Mouse (Mus musculus): ENCODE results near the gene Rmnd5b.
"Not testable (repeated sequence)": the region's sequence is repeated elsewhere in the genome, so short reads cannot be mapped to it uniquely, and the experiment has no call there.

Gene Rmnd5b

DNA sequence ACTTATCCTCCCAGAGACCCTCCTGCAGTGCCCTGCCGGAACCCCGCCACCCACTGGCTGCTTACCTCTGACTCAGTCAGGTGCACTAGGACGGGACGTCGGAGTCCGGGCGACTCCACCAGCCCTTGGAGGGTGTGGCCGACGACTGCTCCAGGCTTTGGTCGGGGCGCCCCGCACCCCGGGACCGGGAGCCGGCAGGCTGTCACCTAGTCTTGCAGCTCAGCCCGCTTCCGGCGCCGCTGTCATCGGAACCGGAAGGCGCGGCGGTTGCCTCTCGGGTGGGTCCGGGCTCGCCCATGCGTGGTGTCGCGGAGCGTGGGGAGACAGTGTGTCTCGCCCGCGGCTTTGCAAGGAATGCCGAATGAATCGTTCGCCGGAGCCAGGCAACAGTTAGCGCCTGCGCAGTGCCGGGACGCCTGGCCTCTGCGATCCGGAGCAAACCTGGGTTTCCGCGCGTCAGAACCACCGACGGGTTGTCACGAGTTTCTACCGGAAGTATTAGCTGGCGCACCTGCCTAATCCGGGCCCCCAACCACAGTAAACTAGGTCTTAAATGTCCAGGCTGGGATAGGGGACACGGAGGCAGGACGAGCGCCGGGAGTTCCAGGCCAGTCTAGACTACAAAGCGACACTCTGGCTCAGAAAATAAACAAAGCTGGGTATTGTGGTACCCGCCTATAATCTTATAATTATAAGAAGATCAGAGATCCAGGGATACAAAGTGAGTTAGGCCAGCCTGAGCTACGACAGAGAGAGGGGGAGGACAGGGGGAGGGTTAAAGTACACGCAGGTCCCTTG is at the start of gene Rmnd5b:
Gene Rmnd5b, minus strand, starts transcription at position 372 of the 798 bp plus-strand sequence.
- peak; percentile 87 for DNase-seq (ENCODE audit: low read depth, low spot score)

DNA sequence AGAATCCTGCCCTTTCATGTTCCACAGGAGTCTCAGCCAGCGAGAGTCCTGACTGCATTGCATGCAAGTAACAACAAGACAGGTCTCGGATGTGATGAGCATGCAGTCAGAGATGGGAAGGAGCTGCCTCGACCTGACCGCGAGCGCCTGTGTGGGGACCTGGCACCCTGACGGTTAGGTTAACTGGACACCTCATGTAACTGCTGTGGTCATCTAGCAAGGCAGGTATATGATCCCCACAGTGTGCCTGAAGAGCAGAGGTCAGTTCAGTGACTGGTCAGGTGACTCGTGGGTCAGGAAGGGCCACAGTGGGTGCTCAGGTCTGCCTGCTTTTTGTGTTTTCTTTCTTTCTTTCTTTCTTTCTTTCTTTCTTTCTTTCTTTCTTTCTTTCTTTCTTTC is 46.3 kb upstream of the Rmnd5b start:
- DNase-seq (ENCODE audit: low read depth, low spot score): no peak

DNA sequence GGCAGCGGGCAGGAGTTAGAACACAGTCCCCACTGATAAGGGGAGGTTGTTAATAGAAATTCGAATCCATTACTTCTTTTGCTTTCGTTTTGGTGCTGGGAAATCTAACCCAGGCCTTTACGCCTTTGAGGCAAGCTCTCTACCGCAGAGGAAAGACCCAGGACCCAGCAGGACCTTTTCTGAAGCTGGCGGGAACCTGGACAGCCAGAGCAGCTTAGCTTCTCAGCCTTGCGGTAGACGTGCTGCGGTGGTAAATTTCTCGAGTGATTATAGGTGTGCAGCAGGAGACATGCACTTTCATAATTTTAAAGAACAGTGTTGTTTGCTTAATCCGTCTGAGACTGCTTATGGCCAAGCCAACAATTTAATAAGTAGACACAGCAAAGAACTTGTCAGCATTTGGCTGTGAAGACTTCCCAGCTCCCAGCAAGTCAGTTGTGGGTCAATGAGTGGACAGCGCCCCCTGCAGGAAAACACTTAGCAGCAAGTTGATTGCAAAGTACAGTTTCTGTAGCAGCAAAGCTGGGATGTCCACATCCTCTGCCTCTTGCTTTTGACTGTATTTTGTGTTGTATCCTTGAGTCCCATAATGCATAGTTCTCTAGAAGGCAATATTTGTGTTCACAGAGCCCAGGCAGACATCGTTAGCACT is 45.8 kb upstream of the Rmnd5b start:
- DNase-seq (ENCODE audit: low read depth, low spot score): peak; percentile 50

DNA sequence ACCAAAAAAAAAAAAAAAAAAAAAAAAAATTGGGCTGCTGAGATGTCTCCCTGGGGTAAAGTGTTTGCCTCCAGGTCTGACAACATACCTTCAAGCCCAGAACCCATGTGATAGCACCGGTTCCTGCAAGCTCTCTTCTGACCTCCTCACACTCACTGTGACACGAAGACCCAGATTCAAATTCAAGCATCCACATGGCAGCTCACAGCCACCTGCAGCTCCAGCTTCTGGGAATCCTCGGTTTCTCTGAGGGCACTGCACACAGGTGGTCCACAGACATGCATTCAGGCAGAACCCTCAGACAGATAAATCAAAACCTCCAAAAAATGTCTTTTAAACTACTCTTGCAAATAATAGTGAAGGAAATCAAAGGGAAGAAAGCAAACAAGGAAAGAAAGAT is 43.8 kb upstream of the Rmnd5b start:
- DNase-seq (ENCODE audit: low read depth, low spot score): no peak

DNA sequence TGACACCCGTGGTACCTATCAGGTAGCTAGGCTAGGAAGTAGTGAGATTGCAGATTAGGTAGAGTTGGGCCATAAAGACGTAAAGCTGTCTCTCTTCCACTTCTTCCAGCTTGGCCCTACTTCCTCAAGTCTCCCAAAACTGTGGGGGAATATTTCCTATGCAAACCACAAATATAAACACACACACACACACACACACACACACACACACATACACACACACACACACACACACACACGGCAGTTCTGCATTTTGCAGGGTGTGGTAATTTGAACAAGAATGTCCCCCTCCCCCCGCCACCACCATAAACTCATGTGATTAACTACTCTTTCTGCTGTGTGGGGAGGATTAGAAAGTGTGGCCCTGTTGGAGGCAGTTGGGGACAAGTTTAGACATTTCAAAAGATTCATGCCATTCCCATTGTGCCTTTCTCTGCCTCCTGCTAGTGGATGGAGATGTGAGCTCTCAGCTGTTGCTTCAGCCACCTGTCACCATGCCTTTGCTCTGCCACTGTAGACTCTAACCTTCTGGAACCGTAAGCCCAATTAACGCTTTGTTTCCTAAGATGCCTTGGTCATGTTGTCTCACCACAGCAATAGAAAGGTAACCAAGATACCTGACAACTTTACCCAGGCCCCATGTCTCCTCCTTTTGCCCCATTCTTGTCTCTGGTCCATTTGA is 42.2 kb upstream of the Rmnd5b start:
- no peak for DNase-seq (ENCODE audit: low read depth, low spot score)

DNA sequence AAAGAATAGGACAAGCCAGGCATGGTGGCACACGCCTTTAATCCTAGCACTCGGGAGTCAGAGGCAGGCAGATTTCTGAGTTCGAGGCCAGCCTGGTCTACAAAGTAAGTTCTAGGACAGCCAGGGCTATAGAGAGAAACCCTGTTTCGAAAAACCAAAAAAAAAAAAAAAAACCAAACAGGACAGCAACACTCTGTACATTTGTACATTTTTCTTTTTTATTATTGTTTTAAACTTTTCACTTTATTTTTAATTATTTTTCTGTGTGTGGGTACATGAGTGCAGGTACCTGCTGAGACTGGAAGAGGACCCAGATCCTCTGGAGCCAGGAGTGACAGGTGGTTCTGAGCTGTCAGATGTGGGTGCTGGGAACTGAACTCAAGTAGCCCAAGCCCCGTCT is 39.7 kb upstream of the Rmnd5b start:
- no peak for DNase-seq (ENCODE audit: low read depth, low spot score)

DNA sequence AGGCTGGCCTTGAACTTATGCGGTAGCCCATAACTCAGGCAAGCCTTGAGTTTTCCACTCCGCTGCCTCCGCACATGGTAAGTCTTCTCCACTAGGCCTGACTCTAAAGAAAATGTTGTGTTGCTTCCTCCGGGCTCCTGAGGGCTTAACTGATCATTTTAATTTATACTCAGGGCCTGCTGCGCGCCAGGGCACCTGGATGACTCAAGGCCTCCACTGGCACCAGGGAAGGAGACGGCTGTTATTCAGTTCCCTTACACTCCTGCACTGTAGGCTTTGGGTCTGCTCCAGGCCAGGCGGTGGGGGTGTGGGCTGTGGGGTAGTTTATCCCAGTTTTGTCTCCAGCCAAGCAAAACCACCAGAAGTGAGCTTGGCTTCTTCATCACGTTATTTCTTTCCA is 37.6 kb upstream of the Rmnd5b start:
- no peak for DNase-seq (ENCODE audit: low read depth, low spot score)

DNA sequence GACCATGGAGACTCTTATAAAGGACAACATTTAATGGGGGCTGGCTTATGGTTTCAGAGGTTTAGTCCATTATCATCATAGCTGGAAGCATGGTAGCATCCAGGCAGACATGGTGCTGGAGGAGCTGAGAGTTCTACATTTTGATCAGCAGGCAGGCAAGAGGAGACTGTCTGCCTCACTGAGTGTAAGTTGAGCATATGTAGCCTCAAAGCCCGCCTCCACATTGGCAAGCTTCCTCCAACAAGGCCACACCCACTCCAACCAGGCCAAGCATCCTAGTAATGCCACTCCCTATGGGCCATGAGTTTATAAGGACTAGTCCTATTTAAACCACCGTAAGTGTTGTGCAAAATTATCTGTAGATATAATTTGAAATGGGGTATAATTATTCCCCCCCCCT is 35.7 kb upstream of the Rmnd5b start:
- DNase-seq (ENCODE audit: low read depth, low spot score): no peak

DNA sequence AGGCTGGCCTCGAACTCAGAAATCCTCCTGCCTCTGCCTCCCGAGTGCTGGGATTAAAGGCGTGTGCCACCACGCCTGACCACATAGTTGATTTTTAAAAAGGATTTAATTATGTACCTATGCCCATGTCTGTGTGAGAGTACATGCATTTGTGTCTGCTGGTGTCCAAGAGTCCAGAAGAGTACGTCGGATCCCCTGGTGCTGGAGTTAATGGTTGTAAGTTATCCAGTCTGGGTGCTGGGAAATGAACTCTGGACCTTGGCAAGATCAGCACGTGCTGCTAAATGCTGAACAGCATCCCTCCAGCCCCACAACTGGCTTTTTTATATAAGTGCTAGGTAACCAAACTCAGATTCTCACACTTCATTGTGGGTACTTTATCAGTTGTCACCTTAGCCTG is 35.1 kb upstream of the Rmnd5b start:
- no peak for DNase-seq (ENCODE audit: low read depth, low spot score)

DNA sequence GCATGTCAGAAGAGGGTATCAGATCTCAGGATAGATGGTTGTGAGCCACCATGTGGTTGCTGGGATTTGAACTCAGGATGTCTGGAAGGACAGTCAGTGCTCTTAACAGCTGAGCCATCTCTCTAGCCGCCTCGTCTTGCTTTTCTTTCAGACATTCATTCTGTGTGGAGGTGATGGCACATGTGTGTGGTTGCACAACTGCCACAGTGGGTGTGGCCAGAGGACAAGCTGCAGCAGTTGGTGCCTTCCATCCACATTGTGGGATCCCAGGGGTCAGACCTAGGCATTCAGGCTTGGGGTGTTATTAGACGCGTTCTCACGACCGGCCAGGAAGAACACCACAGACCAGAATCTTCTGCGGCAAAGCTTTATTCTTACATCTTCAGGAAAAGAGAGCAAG is 29.1 kb upstream of the Rmnd5b start:
- not testable (repeated sequence) for DNase-seq (ENCODE audit: low read depth, low spot score)

DNA sequence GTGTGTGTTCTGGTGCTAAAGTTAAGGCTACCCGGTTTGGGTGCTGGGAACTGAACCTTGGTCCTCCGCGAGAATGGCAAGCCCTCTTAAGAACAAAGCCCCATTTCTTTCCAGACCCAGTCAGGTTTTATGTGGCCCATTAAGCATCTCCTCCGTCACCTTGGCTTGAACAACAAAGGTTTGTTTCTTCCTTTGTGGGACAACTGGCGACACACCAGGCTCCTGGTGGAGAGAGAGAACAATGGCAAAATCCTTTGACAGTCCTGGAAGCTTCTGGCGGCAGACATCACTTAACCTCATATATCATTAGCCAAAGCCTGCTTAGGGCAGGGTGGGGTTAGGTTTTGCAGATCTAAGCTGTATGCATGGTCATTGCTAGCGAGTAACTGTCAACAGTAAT is 26.9 kb upstream of the Rmnd5b start:
- DNase-seq (ENCODE audit: low read depth, low spot score): no peak

DNA sequence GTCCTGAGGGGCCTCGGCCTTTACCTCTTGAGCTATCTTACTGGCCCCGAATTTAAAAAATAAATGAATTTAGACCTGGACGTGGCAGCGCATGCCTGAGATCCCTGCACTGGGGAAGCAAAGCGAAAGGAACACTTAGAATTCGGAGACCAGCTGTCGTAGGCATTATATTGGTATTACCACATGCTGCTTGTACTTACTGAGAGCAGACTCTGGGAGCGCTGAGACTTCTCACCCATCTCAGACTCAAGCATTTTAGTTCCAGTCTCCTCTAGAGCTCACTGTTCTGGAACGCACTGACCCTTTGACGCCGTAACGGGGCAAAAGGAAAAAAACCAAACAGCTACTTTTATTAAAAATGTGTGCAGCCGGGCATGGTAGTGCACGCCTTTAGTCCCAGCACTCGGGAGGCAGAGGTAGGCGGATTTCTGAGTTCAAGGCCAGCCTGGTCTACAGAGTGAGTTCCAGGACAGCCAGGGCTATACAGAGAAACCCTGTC is 26.2 kb upstream of the Rmnd5b start:
- no peak for DNase-seq (ENCODE audit: low read depth, low spot score)

DNA sequence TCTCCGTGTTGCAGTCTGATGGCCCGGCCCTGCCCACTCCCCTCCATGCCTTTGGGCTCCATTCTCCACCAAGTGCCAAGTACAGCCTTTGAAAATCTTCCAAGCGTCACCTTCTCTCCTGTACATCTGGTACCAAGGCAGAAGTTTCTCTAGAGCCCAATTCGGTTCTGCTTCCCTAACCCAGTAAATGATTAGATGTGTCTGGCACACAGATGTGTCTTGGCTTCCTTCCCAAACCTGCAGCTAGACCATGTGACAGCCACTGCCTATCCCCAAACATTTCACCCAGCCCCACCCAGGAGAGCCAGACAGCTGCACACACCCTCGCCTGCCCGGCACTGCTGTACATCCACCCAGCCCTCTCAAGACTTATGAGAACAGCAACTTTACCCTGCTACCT is 23.0 kb upstream of the Rmnd5b start:
- DNase-seq (ENCODE audit: low read depth, low spot score): no peak

DNA sequence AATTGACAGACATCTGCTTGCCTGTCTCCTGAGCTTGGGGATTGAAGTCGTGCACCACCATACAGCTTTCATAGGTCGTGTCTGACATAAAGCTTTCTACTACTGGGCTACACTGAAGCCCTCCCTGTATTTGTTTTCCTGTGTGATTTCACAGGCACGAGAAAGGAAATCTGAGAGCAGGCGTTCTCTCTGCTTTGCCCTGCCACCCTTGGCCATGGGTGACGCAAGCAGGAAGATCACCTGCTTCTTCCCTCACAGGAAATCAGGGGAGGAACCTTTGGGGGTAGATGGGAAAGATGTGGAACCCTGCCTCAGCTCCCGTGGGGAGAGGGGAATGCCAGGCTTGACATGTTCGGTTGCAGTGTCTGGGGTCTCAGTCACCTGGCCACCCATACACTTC is 22.6 kb upstream of the Rmnd5b start:
- DNase-seq (ENCODE audit: low read depth, low spot score): no peak

DNA sequence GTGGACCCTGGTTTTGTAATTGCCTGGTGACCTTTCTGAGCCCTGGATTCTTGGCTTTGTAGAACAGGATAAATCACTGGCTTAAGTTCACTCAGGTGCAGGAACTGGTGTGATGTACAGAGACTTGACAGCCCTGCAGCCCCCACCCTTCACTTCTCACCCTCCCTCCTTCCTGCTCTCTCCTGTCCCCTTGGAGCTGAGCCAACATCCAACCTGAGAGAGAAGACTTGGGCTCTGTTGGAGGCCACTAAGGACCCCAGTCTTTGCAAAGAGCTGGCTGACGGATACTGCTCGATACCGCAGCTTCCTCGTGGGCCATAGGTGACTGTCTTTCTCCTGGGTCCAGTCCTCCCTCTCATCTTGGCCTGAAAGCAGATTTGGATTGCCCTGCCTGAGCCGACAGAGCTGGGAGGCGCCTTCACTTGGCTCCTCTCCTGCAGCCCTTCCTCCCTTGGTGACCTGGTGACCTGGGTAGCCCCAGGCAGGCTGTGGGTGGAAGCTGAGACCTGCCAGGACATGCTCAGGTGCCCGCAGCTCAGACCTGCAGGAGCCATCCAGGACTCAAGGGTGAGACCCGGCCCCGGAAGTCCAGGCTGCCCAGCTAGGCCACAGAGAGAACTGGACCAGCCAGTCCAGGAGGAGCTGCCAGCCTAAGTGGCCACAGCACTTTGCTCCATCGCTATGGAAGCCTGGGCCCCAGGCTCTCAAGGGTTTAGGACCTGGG is 21.3 kb upstream of the Rmnd5b start:
- no peak for DNase-seq (ENCODE audit: low read depth, low spot score)

DNA sequence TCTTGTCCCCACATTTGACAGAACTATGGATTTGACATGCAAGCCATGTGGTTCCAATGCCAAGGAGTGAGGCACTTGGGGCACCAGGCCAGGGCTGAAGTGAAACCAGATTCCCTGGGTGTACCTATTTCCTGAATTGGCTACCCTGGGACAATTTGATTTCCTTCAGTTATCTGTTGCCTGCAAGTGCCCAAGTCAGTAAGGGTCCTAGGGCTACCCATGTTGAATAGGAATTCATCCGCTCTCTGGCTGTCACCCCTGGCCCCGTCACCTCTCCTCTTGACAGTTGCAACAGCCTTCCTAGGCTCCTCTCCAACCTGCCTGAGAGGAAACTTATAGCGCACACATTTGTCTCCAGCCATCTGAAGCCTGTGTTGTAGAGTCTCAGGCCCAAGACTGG is 19.2 kb upstream of the Rmnd5b start:
- no peak for DNase-seq (ENCODE audit: low read depth, low spot score)

DNA sequence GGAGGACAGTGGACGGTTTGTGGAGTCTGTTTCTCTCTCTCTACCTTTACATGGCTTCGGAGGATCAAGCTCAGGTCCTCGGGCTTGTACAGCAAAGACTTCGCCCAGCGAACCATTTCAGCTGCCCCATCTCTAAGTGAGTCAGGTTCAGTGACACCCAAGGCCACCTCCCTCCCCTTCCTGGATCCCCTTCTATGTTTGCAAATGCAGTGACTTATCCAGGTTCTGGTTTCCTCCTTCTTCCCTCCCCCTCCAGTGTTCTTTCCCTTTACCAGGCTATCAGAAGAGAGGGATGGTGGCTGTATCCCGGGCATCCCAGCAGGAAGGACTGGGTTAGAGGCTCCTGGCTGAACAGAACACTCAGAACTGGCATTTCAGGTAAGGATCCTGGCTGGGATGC is 18.0 kb upstream of the Rmnd5b start:
- DNase-seq (ENCODE audit: low read depth, low spot score): no peak

DNA sequence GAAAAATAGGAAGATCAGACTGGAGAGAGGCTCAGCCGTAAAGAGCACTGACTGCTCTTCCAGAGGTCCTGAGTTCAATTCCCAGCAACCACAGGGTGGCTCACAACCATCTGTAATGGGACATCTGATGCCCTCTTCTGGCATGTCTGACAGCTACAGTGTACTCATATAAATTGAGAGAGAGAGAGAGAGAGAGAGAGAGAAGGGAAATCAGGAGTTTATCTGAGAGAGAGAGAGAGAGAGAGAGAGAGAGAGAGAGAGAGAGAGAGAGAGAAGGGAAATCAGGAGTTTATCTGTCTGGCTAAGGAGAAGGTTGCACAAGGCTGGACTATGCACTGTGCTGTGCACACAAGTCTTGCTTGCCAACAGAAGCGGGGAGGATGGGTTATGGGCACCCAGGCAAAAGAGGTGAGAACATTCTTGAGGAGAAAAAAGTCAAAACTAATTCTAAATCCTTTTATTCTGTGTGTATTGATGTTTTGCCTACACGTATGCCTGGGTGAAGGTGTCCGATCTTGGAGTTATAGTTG is 17.3 kb upstream of the Rmnd5b start:
- no peak for DNase-seq (ENCODE audit: low read depth, low spot score)

DNA sequence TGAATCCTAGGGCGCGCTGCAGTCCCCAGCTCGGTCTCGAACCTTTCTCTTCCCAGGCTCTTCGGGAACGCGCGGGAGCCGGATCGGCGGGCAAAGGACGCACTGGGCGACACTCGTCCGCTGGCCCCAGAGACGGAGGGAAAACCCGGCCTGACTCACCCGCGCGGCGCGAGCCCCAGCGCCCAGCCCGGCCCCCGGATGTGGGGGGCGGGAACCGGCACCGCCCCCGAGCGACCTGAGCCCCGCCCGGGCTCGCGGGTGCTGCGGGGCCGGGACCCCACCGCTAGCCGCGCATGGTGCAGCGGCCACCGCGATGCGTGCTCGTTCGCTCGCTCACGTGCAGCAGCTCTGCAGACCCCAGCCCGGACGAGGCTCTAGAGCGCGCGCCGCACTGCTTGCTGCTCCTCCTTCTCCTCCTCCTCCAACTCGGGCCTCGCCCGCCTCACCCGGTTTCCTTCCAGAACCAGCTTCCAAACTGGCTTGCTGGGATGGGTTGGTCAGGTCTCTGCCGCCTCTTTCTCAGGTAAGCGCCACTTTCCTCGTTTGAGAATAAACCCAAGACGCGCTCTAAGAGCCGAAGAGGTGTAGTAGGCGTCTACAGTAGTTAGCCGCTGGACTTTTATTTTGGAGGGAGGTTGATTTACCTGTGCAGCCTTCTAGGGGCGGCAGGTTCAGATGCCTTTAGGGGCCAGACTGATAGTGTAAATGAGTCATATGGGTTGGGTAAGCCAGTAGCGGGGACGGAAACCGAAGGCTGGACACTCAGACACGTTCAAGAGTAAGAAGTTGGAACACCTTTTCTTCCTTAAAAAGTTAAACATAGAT is 15.2 kb upstream of the Rmnd5b start, which contains the start of the genes N4bp3 and D930048N14Rik:
Gene N4bp3, minus strand, starts transcription at position 152 of the 825 bp plus-strand sequence.
Gene D930048N14Rik, plus strand, starts transcription at position 264 of the 825 bp plus-strand sequence.
- no peak for DNase-seq (ENCODE audit: low read depth, low spot score)

DNA sequence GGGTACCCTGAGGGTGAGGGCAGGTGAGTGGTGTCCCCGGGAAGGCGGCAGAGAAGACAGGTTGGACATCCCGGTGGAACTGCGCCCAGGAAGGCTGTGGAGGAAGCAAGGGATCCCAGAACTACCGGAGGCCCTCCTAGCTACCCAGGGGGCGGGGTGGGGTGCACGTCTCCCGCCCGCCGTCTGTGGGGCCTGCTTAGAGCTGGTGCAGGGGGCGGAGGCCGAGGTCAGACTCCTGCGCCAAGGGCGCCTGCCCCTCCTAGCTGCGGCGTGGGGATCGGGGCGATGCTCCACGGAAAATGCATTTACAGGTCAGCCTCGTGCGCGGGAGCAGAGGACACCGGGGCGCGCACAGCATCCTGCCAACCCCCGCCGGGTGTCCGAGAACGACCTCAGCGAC is 14.6 kb upstream of the Rmnd5b start:
- no peak for DNase-seq (ENCODE audit: low read depth, low spot score)

DNA sequence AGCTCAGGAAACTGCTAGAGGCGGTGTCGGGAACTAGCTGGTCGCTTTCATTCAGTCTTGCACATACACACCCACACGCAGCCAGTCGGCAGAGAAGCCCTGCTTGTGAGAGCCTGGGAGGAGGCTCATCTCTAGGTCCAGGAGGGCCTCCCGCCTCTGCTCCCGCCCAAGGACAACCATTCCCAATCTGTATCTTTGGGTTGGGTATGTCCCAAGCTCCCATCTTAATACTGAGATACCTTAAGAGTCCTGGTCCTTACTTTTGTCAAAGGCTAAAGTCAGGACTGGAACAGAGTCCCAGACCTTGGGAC is 14.1 kb upstream of the Rmnd5b start:
- no peak for DNase-seq (ENCODE audit: low read depth, low spot score)

All from brain, embryonic 18.5 days (tissue).